Mouse (Mus musculus) forebrain, embryonic 14.5 days (tissue): ENCODE results near the gene Tbx10. TPM values are rescaled to one million over a fixed set of nuclear protein-coding genes. Genes with fewer than 3 reads are reported as not detected.
A peak's percentile ranks its signal among the peaks of the same experiment; 100 is the strongest.

Experiments used
- ATAC-seq: fragments of 200-750 bp; cut with Nextera tagmentation; 2 replicates; pipeline ENCODE4 v1.8.0; 2017; ENCODE audit warnings: mild to moderate bottlenecking, moderate library complexity
- DNase-seq: peaks from one replicate; pipeline ENCODE4 v3.0.0-alpha.2; 2015; ENCODE audit warnings: low spot score
- H3K27ac ChIP-seq: fragments of 300-500 bp; sonication (generic); 2 replicates; pipeline ENCODE4 v1.5.1; 2014; ENCODE audit warnings: low read depth, mild to moderate bottlenecking, control low read depth, low read length, moderate library complexity
- H3K27me3 ChIP-seq: fragments of 300-500 bp; sonication (generic); replicated peaks from 2 replicates; pipeline ENCODE4 v1.6.1; 2014; ENCODE audit warnings: low read length, control low read depth, mixed read lengths; ENCODE audit not compliant: control insufficient read depth, insufficient read depth
- H3K36me3 ChIP-seq: fragments of 300-500 bp; sonication (generic); 2 replicates; pipeline ENCODE4 v1.6.1; 2014; ENCODE audit warnings: low read length, control low read depth; ENCODE audit not compliant: control insufficient read depth, insufficient read depth
- H3K4me1 ChIP-seq: fragments of 300-500 bp; sonication (generic); 2 replicates; pipeline ENCODE4 v1.6.1; 2014; ENCODE audit warnings: antibody characterized with exemption, low read length, control low read depth; ENCODE audit not compliant: control insufficient read depth, insufficient read depth
- H3K4me2 ChIP-seq: fragments of 300-500 bp; sonication (generic); 2 replicates; pipeline ENCODE4 v1.6.1; 2014; ENCODE audit warnings: mild to moderate bottlenecking, control low read depth, low read length
- H3K4me3 ChIP-seq: fragments of 300-500 bp; sonication (generic); 2 replicates; pipeline ENCODE4 v1.5.1; 2014; ENCODE audit warnings: low read depth, low read length, control low read depth
- H3K9ac ChIP-seq: fragments of 300-500 bp; sonication (generic); 2 replicates; pipeline ENCODE4 v1.6.1; 2014; ENCODE audit warnings: mild to moderate bottlenecking, low read length, control low read depth, moderate library complexity
- H3K9me3 ChIP-seq: fragments of 300-500 bp; sonication (generic); replicated peaks from 2 replicates; pipeline ENCODE4 v1.6.1; 2016; ENCODE audit warnings: low read length, control low read depth, mixed read lengths; ENCODE audit not compliant: control insufficient read depth
- WGBS: fragments of 180-500 bp; shearing (Covaris S2); extraction: QIAGEN DNeasy Blood & Tissue Kit; methylation state at CpG from one replicate; pipeline ENCODE4 v1.1.7; 2014; 5-methylcytosine and 5-hydroxymethylcytosine counted together
- polyA plus RNA-seq: library from polyadenylated mRNA; unstranded; fragments of >200 nt; fragmentation: Nextera tagmentation; extraction: Ambion mirVana; gene quantifications from 2 replicates; pipeline ENCODE4 v1.2.1, GENCODE M21; 2014

Tbx10 gene
- polyA plus RNA-seq, 1 experiment from 2014 or later, result not detected

- H3K9me3 ChIP-seq, result no peaks in the 10 kb centered on the region
- H3K4me3 ChIP-seq, result no peak overlapping the region
- 80% methylated on average over 8 of the region's 8 CpGs for WGBS
- H3K36me3 ChIP-seq, result no peaks in the 10 kb centered on the region
- H3K4me1 ChIP-seq, result peaks cover 10% of the 10 kb centered on the region
- no peaks in the 10 kb centered on the region for H3K27me3 ChIP-seq
- DNase-seq (no peak), ATAC-seq (no peak)
- H3K27ac ChIP-seq, result no peak overlapping the region
- no peak overlapping the region for H3K9ac ChIP-seq
- H3K4me2 ChIP-seq, result no peak overlapping the region
These were observed 4.2 kb downstream of the Tbx10 start for GRCm38 (mm10) chr19:3996747-3997146.

- Histone ChIP-seq H3K9me3 (no peaks in the 10 kb centered on the region), H3K36me3 (no peaks in the 10 kb centered on the region), H3K4me1 (peaks cover 10% of the 10 kb centered on the region), H3K4me2 (no peak overlapping the region), H3K4me3 (no peak overlapping the region), H3K9ac (no peak overlapping the region), H3K27ac (no peak overlapping the region), H3K27me3 (no peaks in the 10 kb centered on the region)
- WGBS, result 61% methylated on average over 8 of the region's 8 CpGs
- DNase-seq (no peak), ATAC-seq (no peak)
These were observed 4.7 kb downstream of the Tbx10 start for GRCm38 (mm10) chr19:3997231-3997630.

GRCm38 (mm10) chr19:3998335-3998734 lies 5.8 kb downstream of the Tbx10 start:
- no peak overlapping the region for H3K27ac ChIP-seq
- H3K27me3 ChIP-seq, result no peaks in the 10 kb centered on the region
- DNase-seq (no peak), ATAC-seq (no peak)
- peaks cover 10% of the 10 kb centered on the region for H3K4me1 ChIP-seq
- H3K4me3 ChIP-seq, result no peak overlapping the region
- H3K36me3 ChIP-seq, result no peaks in the 10 kb centered on the region
- no peak overlapping the region for H3K4me2 ChIP-seq
- H3K9ac ChIP-seq, result no peak overlapping the region
- 84% methylated on average over 8 of the region's 8 CpGs for WGBS
- no peaks in the 10 kb centered on the region for H3K9me3 ChIP-seq

DNA sequence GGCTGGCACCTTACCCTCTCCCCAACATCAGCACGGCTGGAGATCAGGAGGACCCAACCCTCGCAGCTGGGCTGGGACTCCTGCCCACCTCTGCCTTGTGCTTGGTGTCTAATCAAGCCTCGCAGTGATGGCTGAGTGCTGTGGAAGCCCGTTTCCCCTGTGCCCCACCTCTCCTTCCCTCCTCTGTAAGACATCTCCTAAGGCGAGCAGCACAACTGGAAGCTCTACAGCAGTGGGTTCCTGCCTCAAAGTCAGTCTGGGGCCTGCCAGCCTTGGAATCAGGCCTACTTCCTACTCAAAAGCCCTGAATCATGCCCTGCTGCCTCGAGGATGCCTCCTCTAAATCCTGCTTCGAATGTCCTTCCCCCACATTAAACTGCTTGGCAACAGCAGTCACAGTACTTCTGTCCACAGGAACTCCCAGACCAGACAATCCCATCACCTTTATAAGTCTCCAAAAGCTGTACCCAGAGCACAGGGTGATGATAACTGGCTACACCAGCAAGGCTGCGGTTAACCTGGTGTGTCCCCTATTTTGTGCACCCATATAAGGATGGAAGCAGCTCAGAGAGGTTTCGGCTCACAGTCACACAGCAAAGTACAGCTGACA lies 6.7 kb downstream of the Tbx10 start:
- H3K4me3 ChIP-seq, result no peak overlapping the region; the same call in 1 of the 2 replicates
- H3K9ac ChIP-seq, result no peak overlapping the region; the same call in 1 of the 2 replicates

GRCm38 (mm10) chr19:4000119-4000900 lies 7.8 kb downstream of the Tbx10 start, which contains the start of the genes Nudt8 and Gm49405:
Gene Nudt8, plus strand, starts transcription at chr19:4000580.
Gene Gm49405, plus strand, starts transcription at chr19:4000626.
- Histone ChIP-seq H3K27ac (peak within 1 kb of the TSS; percentile 96), H3K4me1 (peaks cover 10% of the 10 kb centered on the region), H3K9me3 (no peaks in the 10 kb centered on the region), H3K9ac (peak within 1 kb of the TSS; percentile 91), H3K4me2 (peak within 1 kb of the TSS; percentile 91), H3K4me3 (peak within 1 kb of the TSS; percentile 74), H3K36me3 (peaks cover 3% of the 10 kb centered on the region; the same call in 1 of the 2 replicates), H3K27me3 (no peaks in the 10 kb centered on the region)
- DNase-seq (peak; percentile 98), ATAC-seq (peak; percentile 94)
- under 1% methylated on average over 64 of the region's 64 CpGs for WGBS

More for the DNA sequence above, 6.7 kb downstream of the Tbx10 start:
- H3K9me3 ChIP-seq, result no peaks in the 10 kb centered on the region
- DNase-seq, result no peak
- no peak for ATAC-seq
- peak overlapping the region; percentile 91 for H3K4me2 ChIP-seq
- H3K4me1 ChIP-seq, result peaks cover 10% of the 10 kb centered on the region
- WGBS, result 87% methylated on average over 9 of the region's 9 CpGs
- H3K27me3 ChIP-seq, result no peaks in the 10 kb centered on the region
- no peaks in the 10 kb centered on the region for H3K36me3 ChIP-seq
- H3K27ac ChIP-seq, result no peak overlapping the region

- Histone ChIP-seq H3K36me3 (peaks cover 8% of the 10 kb centered on the region), H3K4me1 (peaks cover 10% of the 10 kb centered on the region), H3K4me3 (peak overlapping the region; percentile 74), H3K9ac (peak overlapping the region; percentile 91), H3K4me2 (peak overlapping the region; percentile 91), H3K27ac (peak overlapping the region; percentile 96), H3K9me3 (no peaks in the 10 kb centered on the region), H3K27me3 (no peaks in the 10 kb centered on the region)
- ATAC-seq (peak; percentile 7), DNase-seq (no peak)
- WGBS, result 18% methylated on average over 17 of the region's 17 CpGs
These were observed 8.5 kb downstream of the Tbx10 start for GRCm38 (mm10) chr19:4000949-4001525.

GRCm38 (mm10) chr19:4001752-4002151 lies 9.2 kb downstream of the Tbx10 start:
- ATAC-seq, result no peak

GRCm38 (mm10) chr19:4003112-4003511 lies 10.6 kb downstream of the Tbx10 start, which contains the start of gene Doc2g:
Gene Doc2g, plus strand, starts transcription at chr19:4003313.
- no peaks in the 10 kb centered on the region for H3K27me3 ChIP-seq
- H3K9ac ChIP-seq, result no peak within 1 kb of the TSS
- H3K27ac ChIP-seq, result no peak within 1 kb of the TSS
- no peak for DNase-seq
- peaks cover 10% of the 10 kb centered on the region for H3K4me1 ChIP-seq
- no peak within 1 kb of the TSS for H3K4me2 ChIP-seq
- no peaks in the 10 kb centered on the region for H3K9me3 ChIP-seq
- 90% methylated on average over 1 of the region's 1 CpGs for WGBS
- ATAC-seq, result no peak
- peaks cover 29% of the 10 kb centered on the region for H3K36me3 ChIP-seq
- no peak within 1 kb of the TSS for H3K4me3 ChIP-seq

More at GRCm38 (mm10) chr19:4001752-4002151, 9.2 kb downstream of the Tbx10 start:
- H3K9ac ChIP-seq, result peak overlapping the region; percentile 91; the same call in 1 of the 2 replicates
- H3K4me2 ChIP-seq, result peak overlapping the region; percentile 91; the same call in 1 of the 2 replicates
- 96% methylated on average over 5 of the region's 5 CpGs for WGBS
- no peak overlapping the region for H3K27ac ChIP-seq
- H3K4me3 ChIP-seq, result 0 out of 2 replicates have a peak overlapping the region, but pooled peaks have one; percentile 74
- peaks cover 10% of the 10 kb centered on the region for H3K4me1 ChIP-seq
- DNase-seq, result no peak
- peaks cover 16% of the 10 kb centered on the region for H3K36me3 ChIP-seq
- H3K9me3 ChIP-seq, result no peaks in the 10 kb centered on the region
- no peaks in the 10 kb centered on the region for H3K27me3 ChIP-seq
